Mouse (Mus musculus): ENCODE data around the gene 1700001J03Rik.
"Not testable (repeated sequence)": the region's sequence is repeated elsewhere in the genome, so short reads cannot be mapped to it uniquely, and the experiment has no call there.

DNA sequence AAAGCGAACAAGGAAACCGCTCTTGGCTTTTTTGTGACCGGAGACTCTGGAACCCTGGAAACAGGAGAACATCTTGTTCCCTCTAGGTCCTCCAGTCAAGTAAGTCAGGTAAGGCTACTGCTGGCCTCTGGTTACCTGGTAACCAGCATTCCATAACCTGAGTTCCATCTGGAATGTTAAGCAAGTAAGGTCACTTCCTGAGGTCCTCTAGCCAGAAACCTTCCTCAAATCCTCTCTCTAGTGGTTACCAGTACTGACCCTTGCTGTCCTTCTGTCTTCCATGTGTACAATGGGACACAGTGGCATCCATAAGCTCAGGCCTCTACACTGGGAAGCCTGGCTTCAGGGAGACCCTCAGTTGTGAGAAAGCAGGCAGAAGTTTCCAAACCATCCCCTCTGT lies 24.7 kb downstream of the 1700001J03Rik start, which contains the start of gene Gm5565:
- TF ChIP-seq CTCF (IDR thresholded peaks at IDR 0.05; ENCODE audit: low read depth); EP300 (optimal IDR thresholded peaks at IDR 0.05): not testable (repeated sequence)

Measured in stomach, postnatal 0 days (tissue).